Mouse (Mus musculus): ENCODE data around the gene Atp10b. TPM values are rescaled to one million over a fixed set of nuclear protein-coding genes. Genes with fewer than 3 reads are reported as not detected.

The Atp10b gene
- total RNA-seq, 2 experiments from 2014 or later = not detected

DNA sequence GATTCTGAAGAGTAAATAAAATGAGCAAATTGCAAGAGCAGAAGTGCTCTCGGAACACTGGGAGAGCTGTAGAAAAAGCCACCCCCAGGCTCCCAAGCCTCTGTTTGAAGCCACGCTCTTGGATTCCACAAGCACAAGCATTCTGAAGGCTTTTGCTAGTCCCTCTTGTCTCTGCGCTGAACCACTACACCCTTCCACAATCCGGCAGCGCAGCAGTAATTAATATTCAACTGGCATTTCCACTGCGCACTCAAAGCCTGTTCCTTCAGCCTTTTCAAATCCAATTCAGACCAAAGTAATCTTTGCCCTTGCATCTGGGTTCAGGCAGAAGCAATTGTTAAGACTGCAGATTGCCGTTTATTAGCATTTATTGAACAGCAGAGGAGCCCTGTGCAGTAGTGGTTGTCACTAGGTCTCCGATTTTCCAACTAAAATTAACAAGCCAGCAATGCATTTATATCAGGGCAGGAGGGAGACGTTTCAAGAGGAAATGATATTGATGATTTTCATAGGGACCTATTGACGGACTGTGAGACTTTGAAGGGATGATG, 120.7 kb downstream of the Atp10b start:
- intact Hi-C loops (cut with DNase I) = loop anchor here (5.0 kb wide), 1 partner anchor 77 kb away; no protein-coding TSS in a partner anchor
- DNase-seq (ENCODE audit: low spot score) = no peak

DNA sequence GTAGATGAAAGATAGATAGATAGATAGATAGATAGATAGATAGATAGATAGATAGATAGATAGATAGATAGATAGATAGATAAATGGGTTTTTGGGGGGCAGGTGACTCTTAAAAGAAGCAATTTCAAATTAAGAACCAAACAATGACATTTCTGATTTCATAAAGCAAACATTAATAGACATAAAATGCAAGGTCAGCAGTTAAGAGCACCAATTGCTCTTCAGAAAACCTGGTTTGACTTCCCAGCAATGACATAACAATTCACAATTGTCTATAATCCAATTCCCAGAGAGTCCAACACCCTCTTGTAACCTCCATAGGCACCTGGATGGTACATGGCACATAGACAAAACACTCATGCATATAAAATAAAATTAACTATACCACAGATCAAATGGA, 124.2 kb downstream of the Atp10b start:
- no peak for DNase-seq (ENCODE audit: low spot score)
- intact Hi-C loops (cut with DNase I) = loop anchor here (5.0 kb wide), 1 partner anchor 73 kb away; no protein-coding TSS in a partner anchor

DNA sequence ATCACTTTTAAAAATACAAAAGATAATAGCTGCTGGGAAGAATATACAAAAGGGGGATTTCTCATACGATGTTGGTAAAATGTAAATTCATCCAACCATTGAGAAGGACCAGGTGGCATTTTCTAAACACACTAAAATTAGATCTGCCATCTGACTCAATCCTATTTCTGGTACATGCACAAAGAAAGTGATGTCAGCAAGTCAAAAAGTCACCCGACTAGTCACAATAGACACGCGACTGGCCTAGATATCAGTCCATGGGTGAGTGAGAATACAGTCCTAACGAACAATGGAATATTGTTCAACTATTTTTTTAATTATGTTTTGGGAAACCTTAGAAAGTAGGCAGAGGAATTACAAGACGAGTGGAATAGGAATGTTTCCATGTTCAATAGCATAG, 147.9 kb downstream of the Atp10b start:
- no peak for DNase-seq (ENCODE audit: low spot score)
- intact Hi-C loops (cut with DNase I) = no loop called here

- no peak for DNase-seq (ENCODE audit: low spot score)
Measured at GRCm38 (mm10) chr11:43311000-43311399, 161.3 kb downstream of the Atp10b start.

More at GRCm38 (mm10) chr11:43311000-43311399, 161.3 kb downstream of the Atp10b start:
- intact Hi-C loops (cut with DNase I) = no loop called here

Other genes starting within 250 kb of the Atp10b start
- gene Gm9972, start 114.1 kb upstream of the Atp10b start, total RNA-seq (2021) = not detected

All from heart, postnatal 25 days (tissue).